Mouse (Mus musculus) heart, postnatal 0 days (tissue): ENCODE measurements around the gene Znhit2. TPM values are rescaled to one million over a fixed set of nuclear protein-coding genes. Genes with fewer than 3 reads are reported as not detected.
A peak's percentile ranks its signal among the peaks of the same experiment; 100 is the strongest.

Source experiments
- ATAC-seq: fragments of 200-750 bp; cut with Nextera tagmentation; 2 replicates; pipeline ENCODE4 v1.8.0; 2017; ENCODE audit warnings: low read depth, moderate number of reproducible peaks, moderate library complexity; ENCODE audit not compliant: insufficient read depth
- DNase-seq: peaks from one replicate; pipeline ENCODE4 v3.0.0-alpha.2; 2016; ENCODE audit warnings: low spot score
- H3K27ac ChIP-seq: fragments of 300-500 bp; sonication (generic); 2 replicates; pipeline ENCODE4 v1.5.1; 2014; ENCODE audit warnings: low read depth, mild to moderate bottlenecking
- H3K27me3 ChIP-seq: fragments of 300-500 bp; sonication (generic); 2 replicates; pipeline ENCODE4 v1.6.1; 2014; ENCODE audit warnings: low read length, mixed read lengths; ENCODE audit not compliant: control insufficient read depth, insufficient read depth
- H3K36me3 ChIP-seq: fragments of 300-500 bp; sonication (generic); replicated peaks from 2 replicates; pipeline ENCODE4 v1.6.1; 2014; ENCODE audit warnings: low read length, mixed read lengths; ENCODE audit not compliant: control insufficient read depth, insufficient read depth
- H3K4me1 ChIP-seq: fragments of 300-500 bp; sonication (generic); 2 replicates; pipeline ENCODE4 v1.6.1; 2014; ENCODE audit warnings: antibody characterized with exemption; ENCODE audit not compliant: control insufficient read depth, insufficient read depth
- H3K4me2 ChIP-seq: fragments of 300-500 bp; sonication (generic); 2 replicates; pipeline ENCODE4 v1.6.1; 2014; ENCODE audit warnings: low read depth, mild to moderate bottlenecking, low read length, moderate library complexity
- H3K4me3 ChIP-seq: fragments of 300-500 bp; sonication (generic); 2 replicates; pipeline ENCODE4 v1.5.1; 2014; ENCODE audit warnings: low read depth, low read length
- H3K9ac ChIP-seq: fragments of 300-500 bp; sonication (generic); replicated peaks from 2 replicates; pipeline ENCODE4 v1.6.1; 2014; ENCODE audit warnings: low read depth, low read length, mixed read lengths
- H3K9me3 ChIP-seq: fragments of 300-500 bp; sonication (generic); replicated peaks from 2 replicates; pipeline ENCODE4 v1.6.1; 2016; ENCODE audit warnings: low read length; ENCODE audit not compliant: control insufficient read depth
- CTCF ChIP-seq: IDR thresholded peaks from 2 replicates; pipeline ENCODE4 v1.5.1; 2016; ENCODE audit warnings: antibody characterized with exemption, control low read depth, low read depth
- EP300 ChIP-seq: IDR thresholded peaks from 2 replicates; pipeline ENCODE4 v1.6.1; 2016; ENCODE audit warnings: antibody characterized with exemption, low read depth
- WGBS: fragments of 180-500 bp; shearing (Covaris S2); extraction: QIAGEN DNeasy Blood & Tissue Kit; methylation state at CpG from one replicate; pipeline ENCODE4 v1.1.7; 2014; 5-methylcytosine and 5-hydroxymethylcytosine counted together
- polyA plus RNA-seq: library from polyadenylated mRNA; unstranded; fragments of >200 nt; fragmentation: Nextera tagmentation; extraction: Ambion mirVana; gene quantifications from 2 replicates; pipeline ENCODE4 v1.2.1, GENCODE M21; 2015
- total RNA-seq: library from RNA; depleted of rRNA; stranded (reverse); fragments of >200 nt; gene quantifications from 2 replicates; pipeline ENCODE4 v1.2.3, GENCODE M21; 2014; ENCODE audit warnings: low replicate concordance

Znhit2 gene
- total and polyA plus RNA-seq, 2 experiments from 2014 or later = 22.7 to 58.4 TPM

GRCm38 (mm10) chr19:6067011-6067723 is 6.2 kb downstream of the Znhit2 start:
- Histone ChIP-seq H3K27ac (no peak overlapping the region), H3K36me3 (peaks cover 32% of the 10 kb centered on the region), H3K4me3 (peak overlapping the region; percentile 49), H3K4me1 (peaks cover 21% of the 10 kb centered on the region), H3K4me2 (peak overlapping the region; percentile 93), H3K9ac (peak overlapping the region; percentile 55), H3K9me3 (no peaks in the 10 kb centered on the region), H3K27me3 (no peaks in the 10 kb centered on the region)
- 2% methylated on average over 30 of the region's 30 CpGs for WGBS
- ATAC-seq (peak; percentile 65), DNase-seq (peak; percentile 73)
- peak; percentile 81 for TF ChIP-seq CTCF
- no peak for TF ChIP-seq EP300

- Histone ChIP-seq H3K4me3 (peak within 1 kb of the TSS; percentile 49), H3K27me3 (no peaks in the 10 kb centered on the region), H3K36me3 (peaks cover 38% of the 10 kb centered on the region), H3K4me2 (peak within 1 kb of the TSS; percentile 93), H3K4me1 (peaks cover 14% of the 10 kb centered on the region), H3K9me3 (no peaks in the 10 kb centered on the region), H3K27ac (0 out of 2 replicates have a peak within 1 kb of the TSS, but pooled peaks have one; percentile 5), H3K9ac (peak within 1 kb of the TSS; percentile 55)
- TF ChIP-seq CTCF (no peak), EP300 (no peak)
- DNase-seq = peak; percentile 77
- 13% methylated on average over 33 of the region's 33 CpGs for WGBS
- peak; percentile 89 for ATAC-seq
These were observed 6.9 kb downstream of the Znhit2 start, which contains the start of gene Tm7sf2 for GRCm38 (mm10) chr19:6067724-6068415. TSS of gene Tm7sf2 (minus strand) at chr19:6068373.

DNA sequence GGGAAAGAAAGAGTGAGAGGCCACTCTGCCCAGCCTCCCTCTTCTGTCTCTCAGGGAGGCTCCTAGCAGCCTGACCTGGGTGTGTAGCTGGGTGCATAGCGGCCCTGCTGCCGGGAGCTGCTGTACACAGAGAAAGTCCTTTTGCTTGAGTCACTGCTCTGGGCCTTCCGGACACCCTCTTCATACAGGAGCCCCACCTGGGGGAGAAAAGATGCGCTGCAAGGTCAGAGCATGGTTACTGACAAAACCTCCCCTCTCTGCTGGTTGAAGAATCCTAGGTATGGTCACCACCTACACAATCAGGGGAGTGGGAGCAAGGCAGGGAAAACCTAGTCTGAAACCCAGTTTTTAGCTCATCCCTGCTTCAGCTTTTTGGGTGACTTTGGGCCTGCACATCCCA is 8.0 kb downstream of the Znhit2 start:
- TF ChIP-seq CTCF (no peak), EP300 (no peak)
- no peaks in the 10 kb centered on the region for H3K27me3 ChIP-seq
- H3K36me3 ChIP-seq = peaks cover 42% of the 10 kb centered on the region
- no peak overlapping the region for H3K4me2 ChIP-seq
- H3K9me3 ChIP-seq = no peaks in the 10 kb centered on the region
- no peak overlapping the region for H3K27ac ChIP-seq
- ATAC-seq = no peak
- H3K4me3 ChIP-seq = no peak overlapping the region
- peaks cover 13% of the 10 kb centered on the region for H3K4me1 ChIP-seq
- no peak overlapping the region for H3K9ac ChIP-seq
- 72% methylated on average over 4 of the region's 4 CpGs for WGBS
- no peak for DNase-seq

DNA sequence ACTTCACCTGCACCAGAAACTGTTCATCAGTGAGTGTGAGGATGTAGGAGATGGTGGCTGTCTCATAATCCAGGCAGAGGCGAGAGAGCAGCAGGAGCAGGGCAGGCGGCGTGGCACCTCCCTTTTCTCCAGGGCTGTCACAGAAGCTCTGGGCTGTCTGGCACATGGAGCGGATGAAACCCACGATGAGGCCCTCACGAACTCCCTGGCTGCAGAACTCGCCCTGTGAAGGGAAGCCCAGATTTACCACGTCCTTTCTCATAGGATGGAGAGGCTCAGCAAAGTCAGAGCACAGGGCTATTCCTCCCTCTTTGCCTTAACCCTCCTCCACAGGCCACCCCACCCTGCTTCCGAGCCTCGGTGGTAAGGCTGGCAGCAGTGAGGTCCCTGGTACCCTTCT is 8.9 kb downstream of the Znhit2 start:
- DNase-seq (no peak), ATAC-seq (no peak)
- Histone ChIP-seq H3K9me3 (no peaks in the 10 kb centered on the region), H3K4me3 (no peak overlapping the region), H3K36me3 (peaks cover 46% of the 10 kb centered on the region), H3K27me3 (no peaks in the 10 kb centered on the region), H3K4me1 (peaks cover 13% of the 10 kb centered on the region), H3K4me2 (no peak overlapping the region), H3K27ac (no peak overlapping the region), H3K9ac (no peak overlapping the region)
- no peak for TF ChIP-seq EP300
- no peak for TF ChIP-seq CTCF
- 88% methylated on average over 10 of the region's 10 CpGs for WGBS

DNA sequence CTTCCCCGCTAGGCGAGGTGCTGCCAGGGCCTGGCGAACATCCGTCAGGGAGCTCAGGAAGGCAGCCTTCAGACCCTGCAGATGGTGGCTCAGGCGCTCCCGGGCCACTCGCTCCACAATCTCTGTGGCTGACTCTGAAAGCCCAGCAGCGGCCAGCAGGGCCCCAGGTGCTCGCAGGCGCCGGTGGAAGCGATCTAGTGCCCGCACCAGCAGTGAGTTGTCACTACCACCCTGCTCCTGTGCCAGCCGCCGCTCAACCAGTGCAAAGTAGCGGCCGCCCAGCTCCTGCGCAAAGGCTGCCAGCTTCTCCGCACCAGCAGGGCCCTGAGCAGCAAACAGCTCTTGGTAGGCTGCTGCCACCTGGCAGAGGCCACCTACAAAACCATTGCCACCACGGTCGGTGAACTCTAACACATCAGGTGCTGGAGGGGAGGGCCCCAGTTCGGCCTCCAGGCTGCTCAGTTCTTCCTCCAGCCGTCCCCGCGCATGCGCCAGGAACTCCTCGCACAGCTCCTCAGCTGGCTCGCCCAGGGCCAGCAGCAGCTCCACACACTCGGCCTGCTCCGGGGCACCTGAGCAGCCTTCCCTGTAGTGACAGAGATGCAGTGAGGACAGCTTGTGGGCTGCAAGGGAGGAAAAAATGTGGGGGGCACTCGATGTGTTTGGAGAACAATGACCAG is 9.7 kb downstream of the Znhit2 start:
- Histone ChIP-seq H3K9me3 (no peaks in the 10 kb centered on the region), H3K27ac (no peak overlapping the region), H3K4me1 (peaks cover 13% of the 10 kb centered on the region), H3K9ac (no peak overlapping the region), H3K27me3 (no peaks in the 10 kb centered on the region), H3K36me3 (peaks cover 52% of the 10 kb centered on the region), H3K4me2 (no peak overlapping the region), H3K4me3 (no peak overlapping the region)
- 89% methylated on average over 31 of the region's 31 CpGs for WGBS
- ATAC-seq (no peak), DNase-seq (no peak)
- TF ChIP-seq EP300 = no peak
